Mouse (Mus musculus) forebrain, embryonic 16.5 days (tissue): Measurements from ENCODE around the gene C1s1. TPM values are rescaled to one million over a fixed set of nuclear protein-coding genes. Genes with fewer than 3 reads are reported as not detected.

ENCODE experiments used
- ATAC-seq: fragments of 200-750 bp; cut with Nextera tagmentation; 2 replicates; pipeline ENCODE4 v1.8.0; 2017; ENCODE audit warnings: mild to moderate bottlenecking, moderate library complexity
- H3K27ac ChIP-seq: fragments of 300-500 bp; sonication (generic); 2 replicates; pipeline ENCODE4 v1.5.1; 2014; ENCODE audit warnings: low read length, control low read depth
- H3K27me3 ChIP-seq: fragments of 300-500 bp; sonication (generic); replicated peaks from 2 replicates; pipeline ENCODE4 v1.6.1; 2014; ENCODE audit warnings: low read length; ENCODE audit not compliant: control insufficient read depth, insufficient read depth
- H3K36me3 ChIP-seq: fragments of 300-500 bp; sonication (generic); 2 replicates; pipeline ENCODE4 v1.6.1; 2014; ENCODE audit not compliant: control insufficient read depth, insufficient read depth
- H3K4me1 ChIP-seq: fragments of 300-500 bp; sonication (generic); replicated peaks from 2 replicates; pipeline ENCODE4 v1.6.1; 2014; ENCODE audit warnings: low read length; ENCODE audit not compliant: control insufficient read depth, insufficient read depth
- H3K4me2 ChIP-seq: fragments of 300-500 bp; sonication (generic); 2 replicates; pipeline ENCODE4 v1.6.1; 2014; ENCODE audit warnings: mild to moderate bottlenecking, low read length, control low read depth
- H3K4me3 ChIP-seq: fragments of 300-500 bp; sonication (generic); replicated peaks from 2 replicates; pipeline ENCODE4 v1.5.1; 2014; ENCODE audit warnings: mild to moderate bottlenecking, low read length, control low read depth
- H3K9ac ChIP-seq: fragments of 300-500 bp; sonication (generic); replicated peaks from 2 replicates; pipeline ENCODE4 v1.6.1; 2014; ENCODE audit warnings: low read depth, low read length, control low read depth
- H3K9me3 ChIP-seq: fragments of 300-500 bp; sonication (generic); 2 replicates; pipeline ENCODE4 v1.6.1; 2016; ENCODE audit warnings: low read length; ENCODE audit not compliant: control insufficient read depth
- WGBS: fragments of 180-500 bp; shearing (Covaris S2); extraction: QIAGEN DNeasy Blood & Tissue Kit; methylation state at CpG from one replicate; pipeline ENCODE4 v1.1.7; 2014; 5-methylcytosine and 5-hydroxymethylcytosine counted together
- polyA plus RNA-seq: library from polyadenylated mRNA; unstranded; fragments of >200 nt; fragmentation: Nextera tagmentation; extraction: Ambion mirVana; gene quantifications from 2 replicates; pipeline ENCODE4 v1.2.1, GENCODE M21; 2015

Gene C1s1
- polyA plus RNA-seq, 1 experiment from 2014 or later = 0.29 TPM

- 87% methylated on average over 4 of the region's 4 CpGs for WGBS
- H3K9me3 ChIP-seq = no peaks in the 10 kb centered on the region
- H3K4me2 ChIP-seq = no peak overlapping the region
- ATAC-seq = no peak
- no peaks in the 10 kb centered on the region for H3K36me3 ChIP-seq
- no peak overlapping the region for H3K4me3 ChIP-seq
- no peak overlapping the region for H3K9ac ChIP-seq
- no peaks in the 10 kb centered on the region for H3K4me1 ChIP-seq
- H3K27ac ChIP-seq = no peak overlapping the region
- H3K27me3 ChIP-seq = no peaks in the 10 kb centered on the region
Measured at GRCm38 (mm10) chr6:124501473-124501872, 40.7 kb downstream of the C1s1 start.

GRCm38 (mm10) chr6:124499914-124500566, 42.1 kb downstream of the C1s1 start:
- Histone ChIP-seq H3K27ac (no peak overlapping the region), H3K4me2 (no peak overlapping the region), H3K4me1 (no peaks in the 10 kb centered on the region), H3K36me3 (no peaks in the 10 kb centered on the region), H3K9me3 (no peaks in the 10 kb centered on the region), H3K9ac (no peak overlapping the region), H3K27me3 (no peaks in the 10 kb centered on the region), H3K4me3 (no peak overlapping the region)
- 44% methylated on average over 10 of the region's 10 CpGs for WGBS
- no peak for ATAC-seq

GRCm38 (mm10) chr6:124496054-124496453, 46.1 kb downstream of the C1s1 start:
- Histone ChIP-seq H3K4me1 (no peaks in the 10 kb centered on the region), H3K27ac (no peak overlapping the region), H3K36me3 (no peaks in the 10 kb centered on the region), H3K27me3 (no peaks in the 10 kb centered on the region), H3K9ac (no peak overlapping the region), H3K4me2 (no peak overlapping the region), H3K9me3 (no peaks in the 10 kb centered on the region), H3K4me3 (no peak overlapping the region)
- no peak for ATAC-seq
- 91% methylated on average over 5 of the region's 5 CpGs for WGBS

GRCm38 (mm10) chr6:124493886-124494285, 48.3 kb downstream of the C1s1 start:
- no peak for ATAC-seq
- Histone ChIP-seq H3K4me2 (no peak overlapping the region), H3K36me3 (no peaks in the 10 kb centered on the region), H3K9me3 (no peaks in the 10 kb centered on the region), H3K4me3 (no peak overlapping the region), H3K27ac (no peak overlapping the region), H3K4me1 (no peaks in the 10 kb centered on the region), H3K9ac (no peak overlapping the region), H3K27me3 (no peaks in the 10 kb centered on the region)
- WGBS = 85% methylated on average over 5 of the region's 5 CpGs

- no peak within 1 kb of the TSS for H3K4me2 ChIP-seq
- H3K4me3 ChIP-seq = no peak within 1 kb of the TSS
- no peaks in the 10 kb centered on the region for H3K36me3 ChIP-seq
- whole genome bisulfite sequencing = 55% methylated on average over 4 of the region's 4 CpGs
- ATAC-seq = peak; percentile 45; the same call in 1 of the 2 replicates
- no peaks in the 10 kb centered on the region for H3K27me3 ChIP-seq
- no peak within 1 kb of the TSS for H3K27ac ChIP-seq
- no peaks in the 10 kb centered on the region for H3K4me1 ChIP-seq
- H3K9ac ChIP-seq = no peak within 1 kb of the TSS
- no peaks in the 10 kb centered on the region for H3K9me3 ChIP-seq
Measured at GRCm38 (mm10) chr6:124492842-124493561, 49.2 kb downstream of the C1s1 start, which contains the start of gene C1rl. Gene C1rl, plus strand, starts transcription at chr6:124493113.

DNA sequence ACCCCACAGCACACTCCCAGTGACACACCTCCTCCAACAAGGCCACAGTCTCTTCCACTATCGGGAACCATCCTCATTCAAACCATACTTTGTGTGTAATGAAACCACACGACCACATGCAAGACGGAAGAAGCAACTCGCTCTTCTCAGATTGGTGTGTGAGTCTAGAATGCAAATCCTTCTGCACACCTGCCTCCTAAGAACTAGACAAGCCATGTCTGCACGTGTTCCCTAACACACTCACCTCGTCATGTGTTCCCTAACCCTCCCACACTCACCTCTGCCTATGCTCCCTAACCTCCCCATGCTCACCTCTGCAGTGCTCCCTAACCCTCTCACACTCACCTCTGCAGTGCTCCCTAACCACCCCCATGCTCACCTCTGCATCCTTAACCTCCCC, 50.7 kb downstream of the C1s1 start:
- H3K4me3 ChIP-seq = no peak overlapping the region
- no peak for ATAC-seq
- no peak overlapping the region for H3K9ac ChIP-seq
- H3K9me3 ChIP-seq = no peaks in the 10 kb centered on the region
- H3K36me3 ChIP-seq = no peaks in the 10 kb centered on the region
- H3K27me3 ChIP-seq = no peaks in the 10 kb centered on the region
- no peak overlapping the region for H3K4me2 ChIP-seq
- H3K4me1 ChIP-seq = no peaks in the 10 kb centered on the region
- H3K27ac ChIP-seq = no peak overlapping the region
- 79% methylated on average over 6 of the region's 6 CpGs for WGBS

GRCm38 (mm10) chr6:124488952-124489351, 53.2 kb downstream of the C1s1 start:
- ATAC-seq = no peak
- H3K4me2 ChIP-seq = no peak overlapping the region
- no peaks in the 10 kb centered on the region for H3K9me3 ChIP-seq
- 76% methylated on average over 4 of the region's 4 CpGs for WGBS
- no peaks in the 10 kb centered on the region for H3K36me3 ChIP-seq
- no peak overlapping the region for H3K4me3 ChIP-seq
- no peak overlapping the region for H3K9ac ChIP-seq
- no peaks in the 10 kb centered on the region for H3K4me1 ChIP-seq
- no peak overlapping the region for H3K27ac ChIP-seq
- no peaks in the 10 kb centered on the region for H3K27me3 ChIP-seq

GRCm38 (mm10) chr6:124487509-124487908, 54.6 kb downstream of the C1s1 start:
- no peak for ATAC-seq
- WGBS = 57% methylated on average over 2 of the region's 2 CpGs
- Histone ChIP-seq H3K4me1 (no peaks in the 10 kb centered on the region), H3K9ac (no peak overlapping the region), H3K4me2 (no peak overlapping the region), H3K4me3 (no peak overlapping the region), H3K27me3 (no peaks in the 10 kb centered on the region), H3K36me3 (no peaks in the 10 kb centered on the region), H3K9me3 (no peaks in the 10 kb centered on the region), H3K27ac (no peak overlapping the region)

DNA sequence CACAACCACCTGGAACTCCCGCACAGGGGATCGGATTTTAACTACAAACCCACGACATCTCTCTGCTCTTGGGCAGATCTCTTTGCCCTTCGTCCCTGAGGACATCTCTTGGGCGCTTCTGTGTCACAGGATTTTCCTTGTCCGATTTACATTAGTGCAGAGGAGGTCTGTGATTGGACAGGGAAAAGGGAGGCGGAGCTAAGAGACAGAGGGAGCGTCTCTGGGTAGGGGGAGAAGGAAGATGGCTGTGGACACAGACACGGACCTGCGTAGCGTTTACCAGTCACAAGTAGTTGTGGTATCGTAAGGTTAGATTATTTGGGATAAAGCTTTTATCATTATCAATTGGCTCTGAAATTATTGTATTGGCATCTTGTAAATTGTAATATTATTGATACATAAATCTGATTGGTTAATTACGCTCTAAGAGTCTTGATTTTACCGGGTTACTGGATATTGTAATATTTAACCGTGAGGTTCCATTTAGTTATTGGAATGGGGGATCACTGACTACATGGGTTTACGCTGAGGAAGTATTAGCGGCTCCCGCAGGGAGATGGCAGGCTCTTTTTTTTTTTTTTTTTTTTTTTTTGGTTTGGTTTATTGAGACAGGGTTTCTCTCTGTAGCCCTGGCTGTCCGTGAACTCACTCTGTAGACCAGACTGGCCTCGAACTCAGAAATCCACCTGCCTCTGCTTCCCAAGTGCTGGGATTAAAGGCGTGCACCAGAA, 56.6 kb downstream of the C1s1 start:
- no peaks in the 10 kb centered on the region for H3K36me3 ChIP-seq
- peak overlapping the region; percentile 39 for H3K4me2 ChIP-seq
- peak overlapping the region; percentile 27 for H3K4me3 ChIP-seq
- peak; percentile 93 for ATAC-seq
- H3K27me3 ChIP-seq = no peaks in the 10 kb centered on the region
- H3K4me1 ChIP-seq = no peaks in the 10 kb centered on the region
- H3K9ac ChIP-seq = no peak overlapping the region
- H3K9me3 ChIP-seq = no peaks in the 10 kb centered on the region
- WGBS = 32% methylated on average over 21 of the region's 21 CpGs
- H3K27ac ChIP-seq = no peak overlapping the region
